Comparison of ENCODE assay signal across 16 mouse cellular contexts in genomic region chr12:9114061-9114460, GRCm38 (mm10).
DNase-seq lines count a peak whose midpoint lies in the region; ATAC-seq and TF ChIP-seq lines count a peak whose summit lies in the region.
"Had no signal": no experiment of that assay in that cellular context is flagged by ENCODE, and none has a peak within 500 bp of the region (broad histone marks: within the 10 kb centered on the region; RNA-seq: fewer than 3 reads in every experiment).

No protein-coding gene starts in this region.

- no peaks in the 10 kb centered on the region for H3K4me1 ChIP-seq in lung, postnatal 0 days (ENCODE audit: insufficient read depth, low read depth, low read length)
- no peaks in the 10 kb centered on the region for H3K4me1 ChIP-seq in lung, adult 2 months (ENCODE audit: control insufficient read depth, insufficient read depth, low read length)
- H3K4me1 ChIP-seq: heart, embryonic 13.5 days; hindbrain, embryonic 15.5 days; intestine, embryonic 15.5 days; midbrain, embryonic 13.5 days; neural tube, embryonic 13.5 days had no signal

- no peak overlapping the region for H3K4me2 ChIP-seq in lung, postnatal 0 days (replicated peaks; ENCODE audit: low read depth, low read length)
- H3K4me2 ChIP-seq: embryonic facial prominence, embryonic 15.5 days; heart, embryonic 13.5 days; hindbrain, embryonic 15.5 days; intestine, embryonic 15.5 days; liver, embryonic 11.5 days; midbrain, embryonic 13.5 days; neural tube, embryonic 13.5 days had no signal

- no peak for TF ChIP-seq CTCF in lung, postnatal 0 days (IDR thresholded peaks at IDR 0.05)
- no peak for TF ChIP-seq CTCF in lung, adult 2 months (IDR thresholded peaks at IDR 0.05; ENCODE audit: insufficient read depth, low read length)

- DNase-seq in gastrocnemius, postnatal 25 days, result peak; percentile 46
- DNase-seq in gastrocnemius, postnatal 4 days (ENCODE audit: low spot score in 2 of 2), result no peak
- DNase-seq in lung, postnatal 0 days (ENCODE audit: low spot score), result peak; percentile 16
- no peak for DNase-seq in lung, adult 2 months
- DNase-seq in adipocyte (ENCODE audit: low spot score), result peak; percentile 70
- peak; percentile 68 for DNase-seq in skeletal muscle tissue, adult 2 months (ENCODE audit: low read depth, low spot score)
- DNase-seq in right cerebral cortex, postnatal 10 days (ENCODE audit: low spot score in 2 of 2), result no peak
- DNase-seq: kidney, postnatal 4 days had no signal

- H3K4me3 ChIP-seq in lung, postnatal 0 days (ENCODE audit: low read depth, low read length), result no peak overlapping the region
- no peak overlapping the region for H3K4me3 ChIP-seq in lung, adult 2 months (replicated peaks; ENCODE audit: extremely low read depth, low read depth, low read length)
- H3K4me3 ChIP-seq: embryonic facial prominence, embryonic 15.5 days; heart, embryonic 13.5 days; hindbrain, embryonic 15.5 days; intestine, embryonic 15.5 days; midbrain, embryonic 13.5 days; neural tube, embryonic 13.5 days had no signal

- no peak for TF ChIP-seq EP300 in lung, postnatal 0 days (IDR thresholded peaks at IDR 0.05)

- WGBS in lung, postnatal 0 days, result 66% methylated on average over 1 of the region's 1 CpGs
- 55% methylated on average over 1 of the region's 1 CpGs for WGBS in lung, adult 2 months

- TF ChIP-seq POLR2A in lung, adult 2 months (IDR thresholded peaks at IDR 0.05; ENCODE audit: borderline replicate concordance, extremely low read depth, low read depth, low read length), result no peak

- no peaks in the 10 kb centered on the region for H3K36me3 ChIP-seq in lung, postnatal 0 days (ENCODE audit: insufficient read depth, low read length)
- H3K36me3 ChIP-seq: embryonic facial prominence, embryonic 15.5 days; heart, embryonic 13.5 days; hindbrain, embryonic 15.5 days; intestine, embryonic 15.5 days; midbrain, embryonic 13.5 days; neural tube, embryonic 13.5 days had no signal

- no peak overlapping the region for H3K27ac ChIP-seq in lung, postnatal 0 days (ENCODE audit: low read length)
- H3K27ac ChIP-seq: embryonic facial prominence, embryonic 15.5 days; heart, embryonic 13.5 days; hindbrain, embryonic 15.5 days; intestine, embryonic 15.5 days; midbrain, embryonic 13.5 days; neural tube, embryonic 13.5 days had no signal

- no peaks in the 10 kb centered on the region for H3K27me3 ChIP-seq in lung, postnatal 0 days (replicated peaks; ENCODE audit: insufficient read depth, low read length)
- H3K27me3 ChIP-seq: embryonic facial prominence, embryonic 15.5 days; heart, embryonic 13.5 days; hindbrain, embryonic 15.5 days; intestine, embryonic 15.5 days; midbrain, embryonic 13.5 days; neural tube, embryonic 13.5 days; Patski had no signal

- H3K9ac ChIP-seq in lung, postnatal 0 days (replicated peaks; ENCODE audit: low read depth), result no peak overlapping the region
- H3K9ac ChIP-seq: embryonic facial prominence, embryonic 15.5 days; heart, embryonic 13.5 days; hindbrain, embryonic 15.5 days; intestine, embryonic 15.5 days; midbrain, embryonic 13.5 days; neural tube, embryonic 13.5 days had no signal

- no peak for ATAC-seq in lung, postnatal 0 days
- ATAC-seq: intestine, embryonic 15.5 days; midbrain, embryonic 13.5 days; Patski had no signal

- no peaks in the 10 kb centered on the region for H3K9me3 ChIP-seq in lung, postnatal 0 days (ENCODE audit: low read length)
- H3K9me3 ChIP-seq: embryonic facial prominence, embryonic 15.5 days; heart, embryonic 13.5 days; hindbrain, embryonic 15.5 days; intestine, embryonic 15.5 days; midbrain, embryonic 13.5 days; neural tube, embryonic 13.5 days had no signal

Comparison
In these comparisons a context has a peak if more than half of its experiments do, and no peak if none do; other contexts are left out.
1. DNase-seq: peak in gastrocnemius, postnatal 25 days (single experiment), lung, postnatal 0 days (single experiment), adipocyte (single experiment) and skeletal muscle tissue, adult 2 months (single experiment); none in gastrocnemius, postnatal 4 days (0 of 2), lung, adult 2 months (single experiment) and right cerebral cortex, postnatal 10 days (0 of 2).